Mouse (Mus musculus): Measurements from ENCODE around the gene Ugcg. TPM values are rescaled to one million over a fixed set of nuclear protein-coding genes. Genes with fewer than 3 reads are reported as not detected.

Gene Ugcg
- total and polyA plus RNA-seq, 3 experiments, result 30.8 to 45.4 TPM; not detected in 1

- TF ChIP-seq ZNF384 (IDR thresholded peaks at IDR 0.05; ENCODE audit: low read depth, low read length), result no peak
Observed at GRCm38 (mm10) chr4:59199341-59199740, 10.3 kb downstream of the Ugcg start (continued).

GRCm38 (mm10) chr4:59199805-59200204 lies 10.7 kb downstream of the Ugcg start:
- Histone ChIP-seq H3K4me1 (ENCODE audit: control insufficient read depth in 1 of 2, insufficient read depth in 2 of 2, low read length in 2 of 2) (peaks cover 24 to 50% of the 10 kb centered on the region in 2 experiments), H3K27me3 (ENCODE audit: control insufficient read depth in 1 of 2, insufficient read depth in 2 of 2, low read length in 2 of 2) (no peaks in the 10 kb centered on the region), H3K36me3 (ENCODE audit: control insufficient read depth in 1 of 2, insufficient read depth in 2 of 2, low read length in 2 of 2) (peaks cover 0 to 71% of the 10 kb centered on the region in 2 experiments; a peak in 3 of 4 replicates), H3K27ac (ENCODE audit: control insufficient read depth, low read depth, low read length) (no peak overlapping the region; the same call in 1 of the 2 replicates), H3K4me3 (ENCODE audit: control insufficient read depth in 1 of 2, insufficient read depth in 1 of 2, low read depth in 2 of 2, low read length in 2 of 2) (no peak overlapping the region), H3K9me3 (replicated peaks; ENCODE audit: insufficient read depth, low read length) (no peaks in the 10 kb centered on the region), H3K79me2 (ENCODE audit: control insufficient read depth, insufficient read depth, low read length, poor library complexity) (peaks cover 83% of the 10 kb centered on the region), H3K9ac (ENCODE audit: control insufficient read depth, low read depth, low read length, poor library complexity, severe bottlenecking) (no peak overlapping the region)
- no peak for DNase-seq (ENCODE audit: low read depth, low spot score)
- TF ChIP-seq USF2 (IDR thresholded peaks at IDR 0.05; ENCODE audit: borderline replicate concordance in 1 of 2, insufficient read depth in 1 of 2, low read depth in 1 of 2, low read length in 2 of 2), result no peak
- 0 out of 4 replicates have a peak, but pooled peaks of 1 of the 2 experiments have one; percentile 5 for TF ChIP-seq POLR2A (IDR thresholded peaks at IDR 0.05; ENCODE audit: control insufficient read depth in 1 of 2, insufficient read depth in 1 of 2, low read depth in 1 of 2, low read length in 2 of 2, poor library complexity in 1 of 2)

GRCm38 (mm10) chr4:59200636-59201035 lies 11.6 kb downstream of the Ugcg start:
- DNase-seq (ENCODE audit: low read depth, low spot score), result no peak
- Histone ChIP-seq H3K9ac (ENCODE audit: control insufficient read depth, low read depth, low read length, poor library complexity, severe bottlenecking) (no peak overlapping the region), H3K27me3 (ENCODE audit: control insufficient read depth in 1 of 2, insufficient read depth in 2 of 2, low read length in 2 of 2) (no peaks in the 10 kb centered on the region), H3K9me3 (replicated peaks; ENCODE audit: insufficient read depth, low read length) (no peaks in the 10 kb centered on the region), H3K4me1 (ENCODE audit: control insufficient read depth in 1 of 2, insufficient read depth in 2 of 2, low read length in 2 of 2) (peaks cover 18 to 45% of the 10 kb centered on the region in 2 experiments), H3K36me3 (ENCODE audit: control insufficient read depth in 1 of 2, insufficient read depth in 2 of 2, low read length in 2 of 2) (peaks cover 0 to 67% of the 10 kb centered on the region in 2 experiments; a peak in 3 of 4 replicates), H3K27ac (ENCODE audit: control insufficient read depth, low read depth, low read length) (no peak overlapping the region), H3K4me3 (ENCODE audit: control insufficient read depth in 1 of 2, insufficient read depth in 1 of 2, low read depth in 2 of 2, low read length in 2 of 2) (no peak overlapping the region), H3K79me2 (ENCODE audit: control insufficient read depth, insufficient read depth, low read length, poor library complexity) (peaks cover 85% of the 10 kb centered on the region)
- TF ChIP-seq USF2 (IDR thresholded peaks at IDR 0.05; ENCODE audit: borderline replicate concordance in 1 of 2, insufficient read depth in 1 of 2, low read depth in 1 of 2, low read length in 2 of 2), result no peak
- TF ChIP-seq MAX (IDR thresholded peaks at IDR 0.05; ENCODE audit: low read length), result no peak
- no peak for TF ChIP-seq JUND (IDR thresholded peaks at IDR 0.05; ENCODE audit: low read depth, low read length)
- TF ChIP-seq SIN3A (IDR thresholded peaks at IDR 0.05; ENCODE audit: low read length), result no peak
- TF ChIP-seq KAT2A (conservative IDR thresholded peaks at IDR 0.05; ENCODE audit: low read depth, low read length), result no peak
- no peak for TF ChIP-seq MYB (IDR thresholded peaks at IDR 0.05; ENCODE audit: low read depth, low read length)
- TF ChIP-seq E2F4 (IDR thresholded peaks at IDR 0.05; ENCODE audit: borderline replicate concordance, low read depth, low read length), result no peak
- TF ChIP-seq MYC (IDR thresholded peaks at IDR 0.05; ENCODE audit: low read depth, low read length), result no peak
- no peak for TF ChIP-seq ETS1 (IDR thresholded peaks at IDR 0.05; ENCODE audit: low read depth, low read length)

GRCm38 (mm10) chr4:59204616-59205015 lies 15.6 kb downstream of the Ugcg start:
- Histone ChIP-seq H3K4me1 (ENCODE audit: control insufficient read depth in 1 of 2, insufficient read depth in 2 of 2, low read length in 2 of 2) (peaks cover 6 to 27% of the 10 kb centered on the region in 2 experiments), H3K4me3 (ENCODE audit: control insufficient read depth in 1 of 2, insufficient read depth in 1 of 2, low read depth in 2 of 2, low read length in 2 of 2) (no peak overlapping the region), H3K36me3 (ENCODE audit: control insufficient read depth in 1 of 2, insufficient read depth in 2 of 2, low read length in 2 of 2) (peaks cover 10 to 36% of the 10 kb centered on the region in 2 experiments), H3K27me3 (ENCODE audit: control insufficient read depth in 1 of 2, insufficient read depth in 2 of 2, low read length in 2 of 2) (no peaks in the 10 kb centered on the region), H3K9me3 (replicated peaks; ENCODE audit: insufficient read depth, low read length) (no peaks in the 10 kb centered on the region), H3K79me2 (ENCODE audit: control insufficient read depth, insufficient read depth, low read length, poor library complexity) (peaks cover 72% of the 10 kb centered on the region), H3K27ac (ENCODE audit: control insufficient read depth, low read depth, low read length) (no peak overlapping the region), H3K9ac (ENCODE audit: control insufficient read depth, low read depth, low read length, poor library complexity, severe bottlenecking) (no peak overlapping the region)
- peak; percentile 59 for DNase-seq (ENCODE audit: low read depth, low spot score)
- peak; percentile 53; the same call in 1 of the 2 replicates for TF ChIP-seq ETS1 (IDR thresholded peaks at IDR 0.05; ENCODE audit: low read depth, low read length)
- no peak for TF ChIP-seq ZKSCAN1 (IDR thresholded peaks at IDR 0.05; ENCODE audit: low read depth, low read length)
- TF ChIP-seq UBTF (IDR thresholded peaks at IDR 0.05; ENCODE audit: borderline replicate concordance, insufficient read depth, low read depth, low read length), result no peak
- TF ChIP-seq USF1 (IDR thresholded peaks at IDR 0.05; ENCODE audit: low read depth, low read length), result no peak
- TF ChIP-seq EP300 (IDR thresholded peaks at IDR 0.05; ENCODE audit: low read depth in 1 of 2, low read length in 2 of 2), result peak; percentile 6 to 43; a peak in 1 of 4 replicates
- no peak for TF ChIP-seq SIN3A (IDR thresholded peaks at IDR 0.05; ENCODE audit: low read length)
- no peak for TF ChIP-seq USF2 (IDR thresholded peaks at IDR 0.05; ENCODE audit: borderline replicate concordance in 1 of 2, insufficient read depth in 1 of 2, low read depth in 1 of 2, low read length in 2 of 2)
- no peak for TF ChIP-seq BHLHE40 (IDR thresholded peaks at IDR 0.05; ENCODE audit: borderline replicate concordance, low read depth, low read length)
- 0 out of 2 replicates have a peak, but pooled peaks have one; percentile 18 for TF ChIP-seq MXI1 (IDR thresholded peaks at IDR 0.05; ENCODE audit: low read depth, low read length)
- no peak for TF ChIP-seq RAD21 (IDR thresholded peaks at IDR 0.05; ENCODE audit: low read depth, low read length)
- no peak for TF ChIP-seq POLR2AphosphoS5 (IDR thresholded peaks at IDR 0.05; ENCODE audit: borderline replicate concordance, low read depth, low read length)
